Mouse (Mus musculus) gastrocnemius, adult 8-10 months (tissue): Measurements from ENCODE around the gene E030025P04Rik. TPM values are rescaled to one million over a fixed set of nuclear protein-coding genes. Genes with fewer than 3 reads are reported as not detected.

Experiments
- DNase-seq, 2 experiments: peaks; one replicate each; pipeline ENCODE4 v3.0.0; 2022; ENCODE audit warnings: low spot score in 2 of 2
- total RNA-seq, 4 experiments: library from RNA; stranded (reverse); gene quantifications; 2 replicates each; pipeline ENCODE4 v1.2.4; 2022

Gene E030025P04Rik
- total RNA-seq = not detected

DNA sequence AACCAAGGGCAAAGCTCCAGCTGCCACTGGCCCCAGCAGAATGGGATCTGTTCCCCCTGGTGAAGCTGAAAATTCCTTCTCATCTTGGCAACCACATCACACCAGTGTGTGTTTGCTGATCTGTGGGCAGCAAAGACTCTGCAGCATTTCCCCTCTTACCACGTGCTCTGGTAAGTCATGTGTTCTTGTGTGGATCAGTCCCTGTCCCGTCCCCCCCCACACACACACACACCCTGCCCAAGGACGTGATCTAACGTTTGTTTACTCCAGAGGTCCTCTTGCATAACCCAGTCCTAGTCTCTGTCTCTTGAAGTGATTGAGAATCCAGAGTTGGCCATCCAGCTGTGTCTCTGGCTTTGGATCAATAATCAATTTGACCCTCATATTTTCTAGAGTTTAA lies at the start of gene E030025P04Rik:
TSS of gene E030025P04Rik (minus strand) at position 134 of the 400 bp plus-strand sequence.
- peak in 1 of 2 experiments; percentile 20 for DNase-seq

DNA sequence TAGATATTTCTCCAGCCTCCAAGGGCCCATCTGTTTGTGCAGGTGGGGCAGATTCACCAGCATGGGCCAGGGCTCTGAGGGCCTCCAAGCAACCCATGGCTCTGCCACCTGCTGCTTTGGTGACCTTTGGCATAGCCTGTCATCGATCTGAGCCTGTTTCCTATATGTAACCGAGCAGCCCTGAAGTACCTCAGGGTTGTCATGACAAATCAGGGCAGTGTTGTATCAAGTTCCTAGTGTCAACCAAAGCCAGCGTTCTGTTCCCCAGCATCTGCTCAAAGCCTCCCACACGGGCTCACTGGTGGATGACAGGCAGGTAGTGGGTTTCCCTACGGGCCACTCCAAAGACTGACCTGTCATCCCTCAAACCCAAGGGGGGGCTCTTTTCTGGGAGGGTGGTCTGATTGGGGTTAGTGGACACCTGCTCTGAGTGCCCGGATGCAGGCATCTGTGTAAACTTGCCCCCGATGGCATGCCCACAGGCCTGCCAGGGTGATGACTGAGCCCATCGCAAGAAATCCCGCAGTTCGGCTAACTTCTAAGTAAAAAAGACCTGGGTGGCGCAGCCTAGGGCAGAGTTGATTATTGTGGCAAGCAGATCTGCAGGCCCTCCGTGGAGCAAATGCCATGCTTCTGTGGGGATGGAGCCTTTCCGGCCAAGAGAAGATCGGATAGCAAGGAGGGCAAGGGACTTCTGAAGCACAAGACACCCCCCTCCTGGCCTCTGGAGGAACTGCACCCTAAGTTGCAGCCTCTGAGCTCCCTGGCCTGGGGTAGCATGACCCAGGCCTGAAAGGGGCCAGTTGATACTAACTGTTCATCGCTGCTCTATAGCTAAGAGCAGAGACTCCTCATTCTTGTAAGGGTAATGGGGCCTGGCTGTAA lies 48.7 kb upstream of the E030025P04Rik start:
- DNase-seq = peak; percentile 56 to 61

DNA sequence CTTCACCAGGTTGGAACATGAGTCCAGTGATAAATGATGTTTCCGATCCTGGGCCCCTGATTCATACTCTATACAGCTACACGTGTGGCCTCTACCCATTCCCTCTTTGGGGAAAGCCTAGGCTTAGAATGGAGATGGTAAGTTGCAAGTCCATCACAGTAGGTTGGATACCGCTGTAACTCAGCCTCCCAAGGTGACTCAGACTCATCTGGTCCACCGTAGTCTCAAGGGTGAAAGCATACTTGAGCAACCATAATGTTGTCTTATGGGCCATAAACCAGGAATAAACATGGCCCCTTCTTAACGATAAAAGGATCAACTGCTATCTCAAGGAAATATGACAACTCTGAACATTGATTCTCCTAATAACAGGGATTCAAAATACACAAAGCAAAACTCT lies 44.1 kb upstream of the E030025P04Rik start:
- DNase-seq = no peak

DNA sequence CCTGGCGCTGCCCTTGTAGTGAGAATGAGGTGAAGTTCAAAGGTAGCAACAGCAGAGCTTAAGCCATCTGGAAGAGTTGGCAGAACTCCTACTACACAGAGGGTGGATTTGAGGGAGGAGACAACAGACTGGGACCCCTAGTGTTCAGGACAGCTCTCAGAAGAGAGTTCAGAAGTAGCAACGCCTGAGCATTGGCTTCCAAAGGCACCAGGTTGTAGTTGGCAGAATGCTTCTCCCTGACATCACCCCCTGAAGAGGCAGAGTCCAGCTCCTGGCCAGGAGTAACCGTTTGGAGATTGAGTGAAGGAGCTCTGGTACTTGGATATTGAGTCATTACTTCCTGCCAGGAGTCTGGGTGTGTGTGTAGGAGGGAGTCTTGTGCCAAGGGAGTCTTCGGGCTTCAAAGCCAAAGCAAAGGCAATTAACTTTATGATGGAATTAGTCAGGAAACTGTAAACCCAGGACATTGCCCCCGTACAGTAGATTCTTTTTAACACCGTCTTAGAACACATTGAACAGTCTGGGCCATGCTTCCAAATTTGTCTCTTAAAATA lies 43.5 kb upstream of the E030025P04Rik start:
- DNase-seq = no peak

DNA sequence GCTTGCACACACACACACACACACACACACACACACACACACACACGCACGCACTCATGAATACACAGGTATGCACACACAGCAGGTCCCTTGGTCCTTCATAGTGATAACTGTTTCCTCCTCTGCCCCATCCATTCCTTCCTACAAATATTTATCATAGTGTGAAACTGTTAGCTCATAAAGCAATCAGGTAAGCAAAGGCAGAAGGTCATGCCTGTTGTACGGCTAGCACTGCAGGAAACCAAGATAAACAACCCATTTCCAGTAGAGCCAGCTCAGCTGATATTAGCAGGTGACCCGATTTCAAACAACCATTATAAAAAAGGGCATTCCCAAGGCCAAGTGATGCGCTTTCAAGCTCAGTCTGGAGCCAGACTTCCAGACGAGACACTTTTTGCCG lies 36.9 kb upstream of the E030025P04Rik start:
- DNase-seq = no peak

DNA sequence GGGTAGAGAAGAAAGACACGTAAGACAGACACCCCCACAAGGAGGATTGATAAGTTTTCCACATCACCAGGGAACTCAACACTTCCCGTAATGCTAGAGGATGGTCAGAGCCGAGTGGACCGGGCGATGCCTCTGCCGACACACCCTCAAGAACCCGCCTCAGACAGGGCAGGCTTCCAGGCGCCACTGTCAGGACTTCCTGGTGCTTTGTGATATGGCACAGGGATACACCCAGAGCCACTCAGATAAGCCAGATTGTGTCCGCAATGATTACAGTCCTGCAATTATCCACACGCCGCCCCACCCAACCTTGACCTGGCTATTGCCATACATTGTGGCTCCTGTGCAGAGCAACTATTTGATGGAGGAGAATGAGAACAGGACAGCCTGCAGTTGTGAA lies 36.1 kb upstream of the E030025P04Rik start:
- DNase-seq = no peak

DNA sequence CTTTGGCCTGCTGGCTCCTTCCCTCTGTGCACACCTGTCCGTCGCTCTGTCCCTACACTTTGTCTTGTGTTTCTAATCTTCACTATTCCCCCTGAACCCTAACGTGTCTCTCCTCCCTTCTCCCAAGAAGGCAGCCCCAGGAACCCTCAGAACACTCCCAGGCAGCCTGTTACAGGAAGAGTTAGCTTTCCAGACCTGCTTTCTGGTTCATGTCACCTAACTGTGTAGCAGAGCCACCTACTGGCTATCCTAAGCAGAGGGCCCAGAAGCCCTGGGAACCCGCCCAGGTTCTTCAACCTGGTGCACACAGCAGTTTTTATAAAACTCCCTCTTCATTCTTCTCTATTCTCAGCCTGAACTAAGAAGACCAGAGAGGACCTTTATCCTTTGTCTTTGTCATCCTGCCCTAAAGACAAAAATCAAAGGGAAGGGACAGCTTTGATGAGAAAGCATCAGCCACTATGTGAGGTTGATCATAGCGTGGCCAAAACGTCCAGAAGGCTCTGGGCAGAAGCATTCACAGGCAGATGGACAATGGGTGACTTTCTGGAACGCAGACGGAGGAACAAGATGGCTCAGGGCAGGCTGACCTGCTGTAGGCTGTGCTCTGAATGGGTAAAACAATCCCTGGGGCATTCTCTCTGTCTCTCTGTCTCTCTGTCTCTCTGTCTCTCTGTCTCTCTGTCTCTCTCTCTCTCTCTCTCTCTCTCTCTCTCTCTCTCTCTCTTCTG lies 34.8 kb upstream of the E030025P04Rik start:
- DNase-seq = peak in 1 of 2 experiments; percentile 4

DNA sequence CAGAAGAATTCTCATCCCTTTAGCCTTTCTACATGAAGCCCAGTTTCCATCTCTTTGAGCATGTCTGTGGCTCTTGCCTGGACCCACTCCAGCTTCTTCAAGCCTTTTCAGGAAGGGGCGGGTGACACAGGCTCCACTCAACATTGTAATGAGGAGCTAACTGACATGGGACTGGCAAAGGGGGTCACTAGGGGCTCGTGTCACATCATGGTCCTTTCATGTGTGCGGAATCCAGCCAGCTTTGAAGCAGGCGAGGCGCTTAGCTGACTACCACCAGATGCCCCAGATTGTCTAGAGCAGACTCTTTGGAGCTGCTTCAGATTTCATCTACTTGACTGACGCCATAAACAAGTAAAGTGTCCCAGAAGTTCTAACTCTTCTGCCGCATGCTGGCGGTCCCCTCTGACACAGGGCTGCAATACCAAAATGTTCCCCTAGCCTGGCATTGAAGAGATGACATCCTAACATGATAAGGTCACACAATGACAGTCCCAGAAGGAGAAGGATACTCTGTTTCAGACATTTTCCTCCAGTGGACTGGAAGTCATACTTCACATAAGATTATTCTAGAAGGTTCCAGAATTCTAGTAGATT lies 31.3 kb upstream of the E030025P04Rik start:
- no peak for DNase-seq

DNA sequence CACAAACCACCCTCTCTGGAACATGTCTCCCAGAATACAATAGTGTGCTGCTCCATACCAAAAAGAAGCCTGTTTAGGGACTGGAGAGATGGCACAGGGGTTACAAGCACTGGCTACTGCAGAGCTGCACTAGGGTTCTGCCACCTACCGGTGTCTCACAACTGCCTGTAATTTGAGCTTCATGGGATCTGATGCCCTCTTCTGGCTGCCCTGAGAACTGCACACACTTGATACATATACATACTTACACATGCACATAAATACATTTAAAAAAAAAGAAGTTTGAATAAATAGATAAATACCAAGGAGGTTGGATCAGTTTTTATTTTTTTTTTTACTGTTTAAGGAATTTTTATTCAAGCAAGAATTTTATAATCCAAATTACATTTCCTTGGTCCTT lies 28.1 kb upstream of the E030025P04Rik start:
- DNase-seq = no peak

DNA sequence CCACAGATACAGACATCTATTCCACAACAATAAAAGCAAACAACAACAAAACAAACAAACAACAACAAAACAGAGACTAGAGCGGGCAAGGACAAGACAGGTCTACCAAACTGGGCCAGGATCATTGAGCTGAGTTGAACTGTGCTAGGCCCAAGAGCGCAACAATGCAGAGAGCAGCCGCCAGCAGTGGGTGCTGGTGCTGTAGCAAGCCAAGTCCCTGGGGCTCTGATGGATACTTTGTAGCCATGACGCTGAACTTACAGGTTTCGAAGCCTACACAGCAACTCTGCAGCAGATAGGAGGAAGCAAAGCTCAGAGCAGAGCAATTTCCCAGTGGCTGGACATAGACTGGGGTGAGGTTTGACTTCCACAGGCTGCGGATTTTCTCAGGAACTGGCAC lies 26.6 kb upstream of the E030025P04Rik start:
- no peak for DNase-seq

DNA sequence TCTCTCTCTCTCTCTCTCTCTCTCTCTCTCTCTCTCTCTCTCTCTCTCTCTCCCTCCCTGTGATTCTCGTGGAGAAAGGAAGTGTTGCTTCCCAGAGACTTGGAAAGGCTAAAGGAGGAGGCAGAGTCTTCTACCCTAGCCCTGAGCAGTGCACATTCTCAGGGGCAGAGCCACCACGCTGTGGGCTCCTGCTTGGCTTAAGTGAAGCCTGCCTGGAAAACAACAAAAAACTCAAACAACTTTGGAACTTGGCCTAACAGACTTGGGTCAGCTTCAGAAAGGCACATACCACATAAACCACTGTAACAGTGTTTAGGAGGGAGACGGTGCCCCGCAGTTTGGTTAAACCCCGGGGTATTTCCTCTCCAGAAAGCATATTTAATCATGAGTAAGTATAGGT lies 13.5 kb upstream of the E030025P04Rik start:
- no peak for DNase-seq

DNA sequence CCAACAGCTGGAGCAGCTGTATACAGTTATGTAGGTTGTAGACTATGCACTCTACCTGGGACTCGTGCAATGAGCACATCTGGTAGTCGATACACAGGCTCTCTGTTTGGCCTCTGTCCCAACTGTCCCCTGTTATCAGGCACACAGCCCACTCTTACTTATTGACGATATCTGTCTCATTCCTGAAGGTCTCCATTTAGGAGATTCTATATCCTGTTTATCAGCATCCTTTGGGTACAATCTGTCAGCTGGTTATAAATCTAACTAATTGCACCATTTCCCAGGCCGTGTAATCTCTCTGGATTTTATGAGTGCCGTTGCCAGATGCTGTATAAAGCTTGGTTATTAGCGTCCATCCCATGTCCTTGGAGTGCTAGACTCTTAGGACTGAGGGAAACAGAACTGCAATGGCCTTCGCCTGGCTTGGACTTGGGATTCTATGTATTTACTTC lies 747 bp upstream of the E030025P04Rik start:
- DNase-seq = no peak

DNA sequence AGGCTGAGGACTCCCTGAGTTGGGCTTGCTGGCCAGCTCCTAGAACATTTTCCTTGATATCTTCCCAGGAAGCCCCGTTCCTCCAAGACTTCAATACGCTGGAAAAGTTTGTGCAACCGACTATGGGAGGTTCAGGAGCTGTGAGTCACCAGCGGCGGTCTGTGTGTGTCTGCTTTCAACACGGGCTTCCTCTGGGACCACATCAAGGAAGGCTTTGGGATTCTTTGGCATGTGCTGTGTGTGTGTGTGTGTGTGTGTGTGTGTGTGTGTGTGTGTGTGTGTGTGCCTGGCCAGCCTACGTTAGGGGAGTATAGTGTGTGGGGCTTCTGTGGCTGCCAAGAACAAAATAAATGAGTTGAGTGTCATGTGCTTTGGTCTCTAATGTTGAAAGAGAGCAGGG lies 17.7 kb downstream of the E030025P04Rik start:
- peak; percentile 15 to 21 for DNase-seq

DNA sequence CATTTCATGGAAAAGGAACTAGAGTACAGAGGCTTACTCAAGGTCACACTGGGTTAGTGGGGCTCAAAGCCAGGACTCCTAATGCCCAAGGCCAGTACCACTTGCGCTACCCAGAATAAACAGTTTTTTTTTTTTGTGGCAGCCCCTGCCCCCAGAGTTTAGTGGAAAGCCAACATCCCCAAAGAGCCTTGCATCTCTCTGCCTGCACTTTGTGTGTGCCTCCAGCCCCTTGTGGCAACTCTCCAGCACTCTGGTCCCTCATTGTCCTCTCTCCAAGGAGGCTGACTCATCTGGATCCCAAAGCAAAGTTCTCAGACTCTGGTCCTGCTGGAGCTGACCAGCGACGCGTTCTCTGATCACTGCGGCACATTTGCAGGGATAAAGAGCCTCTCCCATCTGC lies 18.7 kb downstream of the E030025P04Rik start:
- peak in 1 of 2 experiments; percentile 9 for DNase-seq

DNA sequence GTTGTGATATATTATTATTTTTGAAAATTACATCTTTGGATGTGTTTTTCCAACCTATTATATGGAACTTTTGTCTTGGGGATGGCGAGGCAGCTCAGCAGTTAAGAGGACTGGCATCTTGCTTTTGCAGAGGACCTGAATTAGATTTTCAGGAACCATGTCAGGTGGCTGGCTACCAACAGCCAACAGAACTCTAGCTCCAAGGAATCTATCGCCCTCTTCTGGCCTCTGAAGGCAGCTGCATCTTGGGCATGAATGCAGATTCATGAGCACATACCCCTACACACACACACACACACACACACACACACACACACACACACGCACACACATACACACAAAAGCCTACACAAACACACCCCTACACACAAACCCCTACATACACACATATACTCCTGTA lies 19.9 kb downstream of the E030025P04Rik start:
- no peak for DNase-seq

DNA sequence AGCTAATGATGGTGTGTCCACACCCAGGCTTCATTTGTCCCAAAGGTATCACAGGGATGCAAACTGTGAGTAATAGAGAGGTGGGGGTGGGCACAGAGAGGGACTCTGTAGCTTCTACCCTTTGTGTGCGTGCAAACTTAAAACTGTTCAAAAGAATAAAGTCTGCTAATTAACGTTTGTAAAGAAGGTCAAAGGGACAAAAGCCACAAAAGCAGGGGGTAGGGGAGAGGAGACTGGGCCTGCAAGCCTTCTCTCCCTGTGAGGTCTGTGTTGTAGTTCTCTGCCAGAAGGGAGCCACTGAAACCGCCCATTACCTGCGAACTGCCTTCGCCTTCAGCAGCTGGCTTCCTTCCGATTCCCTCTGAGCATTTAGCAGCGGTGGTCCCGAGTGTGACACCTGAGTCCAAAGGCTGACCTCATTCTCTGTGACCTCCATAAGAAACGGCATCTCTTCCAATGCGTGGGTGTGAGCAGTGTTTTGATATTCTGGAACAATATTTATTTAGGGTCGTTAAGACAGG lies 34.3 kb downstream of the E030025P04Rik start:
- DNase-seq = no peak

DNA sequence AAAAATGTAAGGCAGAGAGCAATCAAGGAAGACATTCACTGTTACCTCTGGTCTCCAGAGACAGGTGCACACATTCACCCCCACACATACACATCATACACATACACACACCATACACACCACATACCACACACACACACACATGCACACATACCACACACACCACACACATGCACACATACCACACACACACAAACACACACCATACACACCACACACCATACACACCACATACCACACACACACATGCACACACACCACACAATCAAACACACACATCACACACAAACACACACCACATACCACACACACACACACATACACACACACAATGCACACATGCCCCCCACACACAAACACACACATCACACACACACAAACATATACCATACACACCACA lies 35.1 kb downstream of the E030025P04Rik start:
- DNase-seq = no peak

DNA sequence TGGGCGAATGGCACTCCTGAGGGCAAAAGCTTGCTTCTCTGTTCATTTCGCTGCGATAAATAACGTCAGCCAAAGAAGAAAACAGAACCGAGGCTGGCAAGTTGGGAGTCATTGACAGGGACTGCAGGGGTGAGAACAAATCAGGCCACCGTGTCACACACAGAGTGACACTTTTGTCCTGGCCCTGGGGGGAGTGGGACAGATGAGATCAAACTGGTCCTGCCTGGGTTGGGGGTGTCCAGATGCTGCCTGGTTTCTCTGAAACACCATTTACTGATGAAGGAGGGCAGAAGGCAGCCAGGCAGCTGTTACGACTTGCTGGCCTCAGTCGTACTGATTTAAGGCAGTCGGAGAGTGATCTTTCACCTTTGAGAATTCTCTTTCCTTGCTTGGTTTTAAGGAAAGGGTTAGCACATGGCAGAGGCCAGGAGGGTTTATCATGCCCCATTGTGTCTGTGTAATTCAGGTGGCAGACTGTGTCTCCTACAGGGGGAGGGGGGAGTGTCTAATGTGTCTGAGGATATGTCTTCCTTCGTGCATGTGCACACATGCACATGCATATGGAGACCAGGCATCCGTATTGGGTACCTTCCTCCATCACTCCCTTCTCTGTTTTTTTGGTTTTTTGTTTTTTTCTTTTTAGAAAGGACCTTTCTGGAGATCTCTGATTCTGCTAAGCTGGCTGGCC lies 36.5 kb downstream of the E030025P04Rik start:
- DNase-seq = no peak

DNA sequence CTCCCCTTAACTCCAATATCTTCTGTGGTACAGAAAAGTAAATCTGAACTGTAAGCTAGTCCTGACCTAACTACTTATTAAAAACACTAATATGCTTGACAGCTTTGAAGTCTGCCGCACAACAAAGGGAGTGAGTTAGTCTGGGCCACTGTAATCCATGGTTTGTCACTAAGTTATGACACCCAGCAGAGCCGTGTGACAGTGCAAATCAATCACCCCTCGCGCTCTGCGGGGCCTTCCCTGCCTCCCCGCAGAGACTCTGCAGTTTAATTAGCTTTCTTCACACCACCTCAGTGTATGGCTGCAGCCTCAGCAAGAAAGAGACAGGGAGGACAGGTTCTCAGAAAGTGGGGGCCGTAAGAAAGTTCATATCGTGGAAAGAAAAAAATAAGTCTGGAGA lies 37.4 kb downstream of the E030025P04Rik start:
- DNase-seq = no peak

DNA sequence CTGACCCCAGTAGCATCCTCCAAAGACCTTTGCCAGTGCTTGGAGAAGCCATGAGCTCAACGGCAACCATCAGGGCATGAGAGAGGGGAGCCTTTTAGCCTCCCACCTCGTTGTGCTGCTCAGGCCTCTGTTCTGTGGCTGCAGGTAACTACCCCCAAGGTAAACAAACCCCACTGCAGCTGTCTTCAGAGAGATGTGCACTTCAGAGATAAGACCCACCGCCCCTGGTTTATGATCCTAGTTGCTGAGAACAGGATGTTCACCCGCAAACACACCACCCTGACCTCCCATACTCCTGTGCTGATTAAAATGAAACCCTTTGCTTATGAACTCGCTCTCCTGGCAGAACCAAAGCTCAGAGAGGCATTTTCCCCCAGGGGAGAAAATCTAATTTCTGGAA lies 38.0 kb downstream of the E030025P04Rik start:
- no peak for DNase-seq

DNA sequence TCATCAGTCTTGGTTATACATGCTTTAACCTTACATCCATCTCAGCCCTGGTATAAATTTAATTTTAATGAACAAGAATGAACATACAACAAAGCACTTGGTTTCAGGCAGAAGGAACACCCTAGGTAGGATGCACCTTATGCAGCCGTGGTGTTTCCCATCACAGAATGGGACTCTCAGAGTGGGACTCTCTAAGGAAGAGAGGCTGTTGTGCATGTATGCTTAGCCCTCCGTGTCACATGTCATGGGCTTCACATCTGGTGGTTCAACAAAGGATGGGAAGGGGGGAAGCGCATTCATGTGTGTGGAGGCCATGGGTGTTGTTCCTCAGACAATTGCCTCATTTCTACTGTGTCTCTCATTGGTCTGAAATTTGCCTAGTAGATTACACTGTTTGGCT lies 40.8 kb downstream of the E030025P04Rik start:
- DNase-seq = no peak
